Mouse (Mus musculus): ENCODE data around the gene Irgc1. TPM values are rescaled to one million over a fixed set of nuclear protein-coding genes. Genes with fewer than 3 reads are reported as not detected.

The Irgc1 gene
- total RNA-seq, 1 experiment: not detected

DNA sequence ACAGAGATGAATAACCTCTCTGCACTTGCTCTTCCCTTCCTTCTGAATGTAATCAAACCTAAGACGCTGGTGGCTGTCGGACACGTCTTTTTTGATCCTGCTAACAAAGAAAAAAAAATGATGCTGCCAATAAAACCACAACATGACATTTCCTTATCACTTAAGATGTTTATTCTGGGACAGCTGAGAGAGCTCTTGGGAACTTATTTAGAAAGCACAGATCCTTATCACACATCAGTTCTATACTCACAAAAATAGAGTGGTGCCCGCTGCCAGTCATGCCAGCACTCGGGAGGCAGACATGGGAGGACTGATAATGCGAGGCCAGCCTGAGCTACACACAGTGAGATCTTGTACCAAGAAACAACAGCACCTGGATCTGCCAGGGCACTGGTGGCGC lies 12.2 kb downstream of the Irgc1 start:
- TF ChIP-seq ZNF384 (IDR thresholded peaks at IDR 0.05; ENCODE audit: low read depth, low read length): no peak
- TF ChIP-seq CHD2 (IDR thresholded peaks at IDR 0.05; ENCODE audit: low read depth, low read length): no peak
- no peak for TF ChIP-seq MAFK (IDR thresholded peaks at IDR 0.05; ENCODE audit: insufficient read depth, low read depth, low read length)
- TF ChIP-seq ZC3H11A (IDR thresholded peaks at IDR 0.05; ENCODE audit: borderline replicate concordance, low read depth, low read length): no peak
- no peak for TF ChIP-seq HCFC1 (IDR thresholded peaks at IDR 0.05; ENCODE audit: borderline replicate concordance, insufficient read depth, low read length)

GRCm38 (mm10) chr7:24439191-24439590 lies 12.9 kb downstream of the Irgc1 start:
- Histone ChIP-seq H3K9me3 (ENCODE audit: control insufficient read depth, insufficient read depth, low read depth, low read length) (no peaks in the 10 kb centered on the region), H3K9ac (ENCODE audit: insufficient read depth, low read depth, low read length, poor library complexity, severe bottlenecking) (no peak overlapping the region), H3K4me3 (ENCODE audit: insufficient read depth in 1 of 2, low read depth in 1 of 2, low read length in 2 of 2, poor library complexity in 1 of 2, severe bottlenecking in 1 of 2) (no peak overlapping the region), H3K36me3 (ENCODE audit: control insufficient read depth, insufficient read depth, low read length, poor library complexity, severe bottlenecking) (no peaks in the 10 kb centered on the region), H3K27ac (ENCODE audit: insufficient read depth, low read depth, low read length, poor library complexity, severe bottlenecking) (no peak overlapping the region), H3K4me1 (ENCODE audit: control insufficient read depth in 2 of 2, insufficient read depth in 2 of 2, low read length in 2 of 2, poor library complexity in 1 of 2) (peaks cover 0 to 4% of the 10 kb centered on the region in 2 experiments; a peak in 2 of 4 replicates)
- in situ Hi-C loops (cut with MboI; ENCODE audit: low sequenced_read_pairs in 2 of 2, unreplicated experiment in 2 of 2): no loop called here
- no peak for DNase-seq (ENCODE audit: low read depth, low spot score)
- TF ChIP-seq ZNF384 (IDR thresholded peaks at IDR 0.05; ENCODE audit: low read depth, low read length) (no peak), ZC3H11A (IDR thresholded peaks at IDR 0.05; ENCODE audit: borderline replicate concordance, low read depth, low read length) (no peak), MAFK (IDR thresholded peaks at IDR 0.05; ENCODE audit: insufficient read depth, low read depth, low read length) (no peak), HCFC1 (IDR thresholded peaks at IDR 0.05; ENCODE audit: borderline replicate concordance, insufficient read depth, low read length) (no peak), CHD2 (IDR thresholded peaks at IDR 0.05; ENCODE audit: low read depth, low read length) (no peak)

More for the DNA sequence above, 12.2 kb downstream of the Irgc1 start:
- in situ Hi-C loops (cut with MboI; ENCODE audit: low sequenced_read_pairs in 2 of 2, unreplicated experiment in 2 of 2): no loop called here
- no peaks in the 10 kb centered on the region for H3K36me3 ChIP-seq (ENCODE audit: control insufficient read depth, insufficient read depth, low read length, poor library complexity, severe bottlenecking)
- peaks cover 0 to 4% of the 10 kb centered on the region in 2 experiments; a peak in 2 of 4 replicates for H3K4me1 ChIP-seq (ENCODE audit: control insufficient read depth in 2 of 2, insufficient read depth in 2 of 2, low read length in 2 of 2, poor library complexity in 1 of 2)
- no peak overlapping the region for H3K4me3 ChIP-seq (ENCODE audit: insufficient read depth in 1 of 2, low read depth in 1 of 2, low read length in 2 of 2, poor library complexity in 1 of 2, severe bottlenecking in 1 of 2)
- no peak overlapping the region for H3K9ac ChIP-seq (ENCODE audit: insufficient read depth, low read depth, low read length, poor library complexity, severe bottlenecking)
- no peak for DNase-seq (ENCODE audit: low read depth, low spot score)
- no peak overlapping the region for H3K27ac ChIP-seq (ENCODE audit: insufficient read depth, low read depth, low read length, poor library complexity, severe bottlenecking)
- H3K9me3 ChIP-seq (ENCODE audit: control insufficient read depth, insufficient read depth, low read depth, low read length): no peaks in the 10 kb centered on the region

DNA sequence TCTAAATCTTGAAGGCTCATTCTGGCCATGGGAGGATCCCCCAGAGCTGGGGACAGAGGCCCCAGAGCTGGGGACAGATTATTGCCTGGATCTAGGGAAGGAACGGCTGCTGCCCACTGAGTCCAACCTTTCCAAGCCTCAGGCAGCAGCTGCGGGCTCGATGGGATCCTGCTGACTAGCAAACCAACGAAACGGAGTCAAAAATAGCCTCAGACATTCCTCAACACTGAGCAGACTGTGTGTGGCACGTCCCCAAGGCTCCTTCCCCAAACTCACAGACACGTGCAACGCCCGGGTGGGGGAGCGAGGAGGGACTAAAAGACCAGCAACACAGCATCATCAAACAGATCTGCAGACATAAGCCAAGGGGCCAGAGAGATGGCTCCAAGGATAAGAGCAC lies 14.1 kb downstream of the Irgc1 start:
- Histone ChIP-seq H3K4me1 (ENCODE audit: control insufficient read depth in 2 of 2, insufficient read depth in 2 of 2, low read length in 2 of 2, poor library complexity in 1 of 2) (peaks cover 0 to 2% of the 10 kb centered on the region in 2 experiments; a peak in 1 of 4 replicates), H3K36me3 (ENCODE audit: control insufficient read depth, insufficient read depth, low read length, poor library complexity, severe bottlenecking) (no peaks in the 10 kb centered on the region), H3K9me3 (ENCODE audit: control insufficient read depth, insufficient read depth, low read depth, low read length) (no peaks in the 10 kb centered on the region), H3K4me3 (ENCODE audit: insufficient read depth in 1 of 2, low read depth in 1 of 2, low read length in 2 of 2, poor library complexity in 1 of 2, severe bottlenecking in 1 of 2) (no peak overlapping the region), H3K27ac (ENCODE audit: insufficient read depth, low read depth, low read length, poor library complexity, severe bottlenecking) (no peak overlapping the region), H3K9ac (ENCODE audit: insufficient read depth, low read depth, low read length, poor library complexity, severe bottlenecking) (no peak overlapping the region)
- TF ChIP-seq ZNF384 (IDR thresholded peaks at IDR 0.05; ENCODE audit: low read depth, low read length): no peak
- in situ Hi-C loops (cut with MboI; ENCODE audit: low sequenced_read_pairs in 2 of 2, unreplicated experiment in 2 of 2): no loop called here
- no peak for DNase-seq (ENCODE audit: low read depth, low spot score)

DNA sequence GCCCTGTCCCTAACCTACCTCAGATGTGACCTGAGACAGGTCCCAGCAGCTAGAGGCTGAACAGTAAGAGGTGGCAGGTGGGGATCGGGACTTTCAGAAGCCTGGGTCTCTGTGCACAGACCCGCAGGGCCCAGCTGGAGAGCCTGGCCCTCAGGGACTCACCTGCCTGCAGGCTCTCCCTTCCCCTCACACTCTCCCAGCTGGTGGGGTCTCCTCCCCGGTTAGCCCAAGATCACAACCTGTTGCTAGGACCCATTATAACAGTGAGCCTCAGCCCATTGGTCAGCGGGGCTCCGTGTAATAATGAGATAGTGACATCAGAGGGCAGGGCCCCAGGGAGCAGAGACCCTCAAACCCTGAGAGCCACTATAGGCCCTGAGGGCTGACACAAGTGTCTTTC lies 16.8 kb downstream of the Irgc1 start:
- Histone ChIP-seq H3K9me3 (ENCODE audit: control insufficient read depth, insufficient read depth, low read depth, low read length) (no peaks in the 10 kb centered on the region), H3K27ac (ENCODE audit: insufficient read depth, low read depth, low read length, poor library complexity, severe bottlenecking) (no peak overlapping the region), H3K9ac (ENCODE audit: insufficient read depth, low read depth, low read length, poor library complexity, severe bottlenecking) (no peak overlapping the region), H3K4me3 (ENCODE audit: insufficient read depth in 1 of 2, low read depth in 1 of 2, low read length in 2 of 2, poor library complexity in 1 of 2, severe bottlenecking in 1 of 2) (no peak overlapping the region), H3K4me1 (ENCODE audit: control insufficient read depth in 2 of 2, insufficient read depth in 2 of 2, low read length in 2 of 2, poor library complexity in 1 of 2) (peaks cover 0 to 3% of the 10 kb centered on the region in 2 experiments; a peak in 1 of 4 replicates), H3K36me3 (ENCODE audit: control insufficient read depth, insufficient read depth, low read length, poor library complexity, severe bottlenecking) (no peaks in the 10 kb centered on the region)
- DNase-seq (ENCODE audit: low read depth, low spot score): no peak
- in situ Hi-C loops (cut with MboI; ENCODE audit: low sequenced_read_pairs in 2 of 2, unreplicated experiment in 2 of 2): no loop called here
- TF ChIP-seq ZNF384 (IDR thresholded peaks at IDR 0.05; ENCODE audit: low read depth, low read length) (no peak), CHD2 (IDR thresholded peaks at IDR 0.05; ENCODE audit: low read depth, low read length) (no peak), ZC3H11A (IDR thresholded peaks at IDR 0.05; ENCODE audit: borderline replicate concordance, low read depth, low read length) (no peak), HCFC1 (IDR thresholded peaks at IDR 0.05; ENCODE audit: borderline replicate concordance, insufficient read depth, low read length) (no peak), MAFK (IDR thresholded peaks at IDR 0.05; ENCODE audit: insufficient read depth, low read depth, low read length) (no peak)

- Histone ChIP-seq H3K4me1 (ENCODE audit: control insufficient read depth in 2 of 2, insufficient read depth in 2 of 2, low read length in 2 of 2, poor library complexity in 1 of 2) (peaks cover 0 to 3% of the 10 kb centered on the region in 2 experiments; a peak in 1 of 4 replicates), H3K27ac (ENCODE audit: insufficient read depth, low read depth, low read length, poor library complexity, severe bottlenecking) (no peak overlapping the region), H3K4me3 (ENCODE audit: insufficient read depth in 1 of 2, low read depth in 1 of 2, low read length in 2 of 2, poor library complexity in 1 of 2, severe bottlenecking in 1 of 2) (no peak overlapping the region), H3K9me3 (ENCODE audit: control insufficient read depth, insufficient read depth, low read depth, low read length) (no peaks in the 10 kb centered on the region), H3K9ac (ENCODE audit: insufficient read depth, low read depth, low read length, poor library complexity, severe bottlenecking) (no peak overlapping the region; the same call in 1 of the 2 replicates), H3K36me3 (ENCODE audit: control insufficient read depth, insufficient read depth, low read length, poor library complexity, severe bottlenecking) (no peaks in the 10 kb centered on the region)
- TF ChIP-seq MAFK (IDR thresholded peaks at IDR 0.05; ENCODE audit: insufficient read depth, low read depth, low read length): no peak
- no peak for TF ChIP-seq HCFC1 (IDR thresholded peaks at IDR 0.05; ENCODE audit: borderline replicate concordance, insufficient read depth, low read length)
- no peak for TF ChIP-seq ZC3H11A (IDR thresholded peaks at IDR 0.05; ENCODE audit: borderline replicate concordance, low read depth, low read length)
- no peak for TF ChIP-seq CHD2 (IDR thresholded peaks at IDR 0.05; ENCODE audit: low read depth, low read length)
- TF ChIP-seq ZNF384 (IDR thresholded peaks at IDR 0.05; ENCODE audit: low read depth, low read length): no peak
- no peak for DNase-seq (ENCODE audit: low read depth, low spot score)
- in situ Hi-C loops (cut with MboI; ENCODE audit: low sequenced_read_pairs in 2 of 2, unreplicated experiment in 2 of 2): no loop called here
Observed at GRCm38 (mm10) chr7:24431713-24432112, 20.4 kb downstream of the Irgc1 start.

All from ES-E14 (cell line).